28 mouse cellular contexts compared by ENCODE assay signal in genomic region chr13:41892016-41892415, GRCm38 (mm10). TPM values are rescaled to one million over a fixed set of nuclear protein-coding genes. Genes with fewer than 3 reads are reported as not detected.
"Had no signal": no experiment of that assay in that cellular context is flagged by ENCODE, and none has a peak within 500 bp of the region (broad histone marks: within the 10 kb centered on the region; RNA-seq: fewer than 3 reads in every experiment).

No protein-coding gene starts in this region.

- H3K9ac ChIP-seq: forebrain, postnatal 0 days; heart, embryonic 13.5 days; heart, embryonic 15.5 days; hindbrain, embryonic 13.5 days; hindbrain, embryonic 15.5 days; kidney, embryonic 15.5 days; limb, embryonic 13.5 days; limb, embryonic 15.5 days; liver, embryonic 12.5 days had no signal

- ATAC-seq: forebrain, postnatal 0 days; hindbrain, postnatal 0 days; intestine, embryonic 16.5 days; liver, embryonic 12.5 days had no signal

- H3K36me3 ChIP-seq: heart, embryonic 10.5 days; heart, embryonic 13.5 days; heart, embryonic 15.5 days; hindbrain, embryonic 13.5 days; hindbrain, embryonic 15.5 days; kidney, embryonic 15.5 days; limb, embryonic 13.5 days; limb, embryonic 15.5 days; liver, embryonic 12.5 days had no signal

- H3K27ac ChIP-seq: heart, embryonic 10.5 days; heart, embryonic 13.5 days; heart, embryonic 15.5 days; hindbrain, embryonic 13.5 days; hindbrain, embryonic 15.5 days; hindbrain, postnatal 0 days; kidney, embryonic 15.5 days; kidney, postnatal 0 days; limb, embryonic 13.5 days; limb, embryonic 15.5 days; liver, embryonic 12.5 days had no signal

- DNase-seq: forebrain, postnatal 0 days; gastrocnemius, postnatal 14 days; gastrocnemius, postnatal 36 days; heart, adult 18-20 months; heart, postnatal 14 days; heart, postnatal 36 days; kidney, adult 11 months; kidney, adult 2 months; kidney, adult 9 months; kidney, postnatal 14 days; kidney, postnatal 36 days; layer of hippocampus, adult 9-11 months; layer of hippocampus, postnatal 36 days; left cerebral cortex, postnatal 4 days had no signal

- H3K4me3 ChIP-seq: heart, embryonic 10.5 days; heart, embryonic 13.5 days; heart, embryonic 15.5 days; hindbrain, embryonic 13.5 days; hindbrain, embryonic 15.5 days; kidney, embryonic 15.5 days; limb, embryonic 13.5 days; limb, embryonic 15.5 days; liver, embryonic 12.5 days had no signal

- H3K27me3 ChIP-seq: heart, embryonic 13.5 days; heart, embryonic 15.5 days; hindbrain, embryonic 13.5 days; hindbrain, embryonic 15.5 days; kidney, embryonic 15.5 days; limb, embryonic 13.5 days; limb, embryonic 15.5 days; liver, embryonic 12.5 days had no signal

- H3K4me2 ChIP-seq: heart, embryonic 13.5 days; heart, embryonic 15.5 days; hindbrain, embryonic 13.5 days; hindbrain, embryonic 15.5 days; kidney, embryonic 15.5 days; limb, embryonic 13.5 days; limb, embryonic 15.5 days; liver, embryonic 12.5 days had no signal

- H3K4me1 ChIP-seq: heart, embryonic 10.5 days; heart, embryonic 13.5 days; heart, embryonic 15.5 days; hindbrain, embryonic 13.5 days; hindbrain, embryonic 15.5 days; kidney, embryonic 15.5 days; limb, embryonic 13.5 days; limb, embryonic 15.5 days; liver, embryonic 12.5 days had no signal

- H3K9me3 ChIP-seq: heart, embryonic 10.5 days; heart, embryonic 13.5 days; heart, embryonic 15.5 days; hindbrain, embryonic 13.5 days; hindbrain, embryonic 15.5 days; kidney, embryonic 15.5 days; limb, embryonic 13.5 days; limb, embryonic 15.5 days; liver, embryonic 12.5 days had no signal

RNA-seq across cellular contexts. Expression of gene Adtrp, which starts 44.5 kb away (rescaled TPM):
- polyA plus RNA-seq: forebrain, postnatal 0 days; hindbrain, embryonic 11.5 days; limb, embryonic 11.5 days; liver, embryonic 12.5 days had no signal
